Mouse (Mus musculus) CH12.LX (cell line): ENCODE measurements around the gene Dvl2. TPM values are rescaled to one million over a fixed set of nuclear protein-coding genes. Genes with fewer than 3 reads are reported as not detected.

Source experiments
- DNase-seq: peaks from one replicate; pipeline ENCODE4 v3.0.0-alpha.2; 2013; ENCODE audit errors: extremely low read depth
- H3K27ac ChIP-seq: 2 replicates; pipeline ENCODE4 v1.5.1; 2012; ENCODE audit warnings: low read depth, mild to moderate bottlenecking, control low read depth, moderate library complexity; ENCODE audit not compliant: insufficient read depth
- H3K27me3 ChIP-seq: replicated peaks from 2 replicates; pipeline ENCODE3; 2012; ENCODE audit warnings: inconsistent platforms
- H3K36me3 ChIP-seq, 2 experiments: replicated peaks in 1 of 2; 2 replicates each; pipeline versions ENCODE3 to v1.6.1; 2012; ENCODE audit warnings: inconsistent platforms in 1 of 2, low read length in 1 of 2, mild to moderate bottlenecking in 1 of 2, mixed read lengths in 1 of 2, moderate library complexity in 1 of 2; ENCODE audit not compliant: control insufficient read depth in 1 of 2, insufficient read depth in 1 of 2
- H3K4me1 ChIP-seq, 2 experiments: 2 replicates each; pipeline ENCODE4 v1.6.1; 2012; ENCODE audit warnings: inconsistent platforms in 1 of 2, moderate library complexity in 1 of 2; ENCODE audit not compliant: insufficient read depth in 2 of 2, control insufficient read depth in 1 of 2
- H3K4me2 ChIP-seq: 2 replicates; pipeline ENCODE4 v1.6.1; 2012; ENCODE audit warnings: low read depth, mild to moderate bottlenecking, control low read depth; ENCODE audit not compliant: poor library complexity, insufficient read depth, severe bottlenecking
- H3K4me3 ChIP-seq, 3 experiments: fragments of 150-350 bp in 1 of 3; sonication (generic) in 1 of 3; replicated peaks in 1 of 3; 2 replicates each; pipeline versions ENCODE3 to v1.5.1; 2011 to 2012; ENCODE audit warnings: low read depth in 2 of 3, low read length in 2 of 3, mild to moderate bottlenecking in 2 of 3, moderate library complexity in 2 of 3, control low read depth in 1 of 3, improper control_type of control experiment in 1 of 3, inconsistent platforms in 1 of 3, mixed read lengths in 1 of 3; ENCODE audit not compliant: poor library complexity in 1 of 3
- H3K79me2 ChIP-seq: replicated peaks from 2 replicates; pipeline ENCODE4 v1.6.1; 2012; ENCODE audit warnings: mild to moderate bottlenecking, moderate library complexity; ENCODE audit not compliant: control insufficient read depth, poor library complexity, insufficient read depth, severe bottlenecking; ENCODE audit errors: extremely low read depth
- H3K9ac ChIP-seq: 2 replicates; pipeline ENCODE4 v1.6.1; 2012; ENCODE audit warnings: low read depth, mild to moderate bottlenecking, control low read depth, moderate library complexity; ENCODE audit not compliant: insufficient read depth
- H3K9me3 ChIP-seq: replicated peaks from 2 replicates; pipeline ENCODE3; 2012; ENCODE audit warnings: low read length, inconsistent platforms, mixed read lengths
- CTCF ChIP-seq, 2 experiments: IDR thresholded peaks in 1 of 2; conservative IDR thresholded peaks in 1 of 2; 2 replicates each; pipeline ENCODE4 v1.5.1; 2011 to 2012; ENCODE audit warnings: low read depth in 2 of 2, low read length in 2 of 2, improper control_type of control experiment in 1 of 2, inconsistent platforms in 1 of 2, mild to moderate bottlenecking in 1 of 2, moderate library complexity in 1 of 2
- HCFC1 ChIP-seq: IDR thresholded peaks from 2 replicates; pipeline ENCODE4 v1.6.1; 2012; ENCODE audit warnings: low read depth, mild to moderate bottlenecking, inconsistent platforms, low read length, improper control_type of control experiment
- IRF4 ChIP-seq: IDR thresholded peaks from 2 replicates; pipeline ENCODE4 v1.6.1; 2014; ENCODE audit warnings: low read depth, mild to moderate bottlenecking, inconsistent platforms, low read length, improper control_type of control experiment
- JUND ChIP-seq: conservative IDR thresholded peaks from 2 replicates; pipeline ENCODE4 v1.6.1; 2011; ENCODE audit warnings: low read depth, low read length, improper control_type of control experiment
- MAFK ChIP-seq: IDR thresholded peaks from 2 replicates; pipeline ENCODE4 v1.6.1; 2011; ENCODE audit warnings: low read length, improper control_type of control experiment; ENCODE audit not compliant: insufficient replicate concordance
- MAX ChIP-seq: IDR thresholded peaks from 2 replicates; pipeline ENCODE4 v1.6.1; 2011; ENCODE audit warnings: low read length, improper control_type of control experiment
- MEF2A ChIP-seq: IDR thresholded peaks from 2 replicates; pipeline ENCODE4 v1.6.1; 2014; ENCODE audit warnings: low read depth, mild to moderate bottlenecking, inconsistent platforms, low read length, improper control_type of control experiment, borderline replicate concordance
- MXI1 ChIP-seq: IDR thresholded peaks from 2 replicates; pipeline ENCODE4 v1.6.1; 2011; ENCODE audit warnings: mild to moderate bottlenecking, low read depth, low read length, improper control_type of control experiment
- MYC ChIP-seq: IDR thresholded peaks from 2 replicates; pipeline ENCODE4 v1.6.1; 2011; ENCODE audit warnings: low read depth, mild to moderate bottlenecking, improper control_type of control experiment, low read length
- POLR2AphosphoS2 ChIP-seq: IDR thresholded peaks from 2 replicates; pipeline ENCODE4 v1.6.1; 2011; ENCODE audit warnings: low read depth, low read length, improper control_type of control experiment
- RAD21 ChIP-seq: IDR thresholded peaks from 2 replicates; pipeline ENCODE4 v1.6.1; 2011; ENCODE audit warnings: low read depth, mild to moderate bottlenecking, low read length, improper control_type of control experiment, moderate library complexity
- SMC3 ChIP-seq: IDR thresholded peaks from 2 replicates; pipeline ENCODE4 v1.6.1; 2011; ENCODE audit warnings: low read depth, low read length, improper control_type of control experiment
- TCF12 ChIP-seq: IDR thresholded peaks from 2 replicates; pipeline ENCODE4 v1.6.1; 2014; ENCODE audit warnings: low read depth, mild to moderate bottlenecking, inconsistent platforms, low read length, improper control_type of control experiment
- UBTF ChIP-seq: IDR thresholded peaks from 2 replicates; pipeline ENCODE4 v1.6.1; 2012; ENCODE audit warnings: low read depth, mild to moderate bottlenecking, inconsistent platforms, low read length, improper control_type of control experiment, moderate library complexity
- USF1 ChIP-seq: IDR thresholded peaks from 2 replicates; pipeline ENCODE4 v1.6.1; 2014; ENCODE audit warnings: low read depth, mild to moderate bottlenecking, inconsistent platforms, low read length, improper control_type of control experiment
- USF2 ChIP-seq: conservative IDR thresholded peaks from 2 replicates; pipeline ENCODE4 v1.6.1; 2011; ENCODE audit warnings: low read depth, low read length, improper control_type of control experiment
- ZC3H11A ChIP-seq: IDR thresholded peaks from 2 replicates; pipeline ENCODE4 v1.6.1; 2012; ENCODE audit warnings: low read depth, mild to moderate bottlenecking, inconsistent platforms, low read length, improper control_type of control experiment
- ZKSCAN1 ChIP-seq: IDR thresholded peaks from 2 replicates; pipeline ENCODE4 v1.6.1; 2012; ENCODE audit warnings: low read depth, inconsistent platforms, low read length, improper control_type of control experiment, borderline replicate concordance
- ZMIZ1 ChIP-seq: IDR thresholded peaks from 2 replicates; pipeline ENCODE4 v1.6.1; 2012; ENCODE audit warnings: low read depth, mild to moderate bottlenecking, inconsistent platforms, low read length, improper control_type of control experiment
- dilution Hi-C: fragments of 300-500 bp; cut with MboI; formaldehyde crosslinking; loops from 2 replicates; pipeline ENCODE4 v1.14.3; 2020; ENCODE audit warnings: low sequenced_read_pairs; ENCODE audit not compliant: extremely low pct_unique_long_range_greater_than_20kb, extremely low pct_ligation_motif_present
- in situ Hi-C: fragments of 300-500 bp; cut with MboI; formaldehyde crosslinking; loops from 3 replicates; pipeline ENCODE4 v1.14.3; 2019; ENCODE audit warnings: low sequenced_read_pairs, low pct_ligation_motif_present, low pct_unique_long_range_greater_than_20kb, mixed read lengths
- polyA plus RNA-seq: library from polyadenylated mRNA; unstranded; fragments of >175 nt; gene quantifications from 2 replicates; pipeline ENCODE4 v1.2.1, GENCODE M21; 2012; ENCODE audit warnings: low read depth; ENCODE audit not compliant: insufficient read length
- total RNA-seq, 2 experiments: library from RNA; depleted of rRNA; stranded (reverse); fragments of 300-350 nt in 1 of 2; fragments of >200 nt in 1 of 2; gene quantifications; 2 replicates each; pipeline ENCODE4 v1.2.3; 2012 to 2014

The Dvl2 gene
- total and polyA plus RNA-seq, 3 experiments = 15.1 to 30.6 (median 27.1) TPM

DNA sequence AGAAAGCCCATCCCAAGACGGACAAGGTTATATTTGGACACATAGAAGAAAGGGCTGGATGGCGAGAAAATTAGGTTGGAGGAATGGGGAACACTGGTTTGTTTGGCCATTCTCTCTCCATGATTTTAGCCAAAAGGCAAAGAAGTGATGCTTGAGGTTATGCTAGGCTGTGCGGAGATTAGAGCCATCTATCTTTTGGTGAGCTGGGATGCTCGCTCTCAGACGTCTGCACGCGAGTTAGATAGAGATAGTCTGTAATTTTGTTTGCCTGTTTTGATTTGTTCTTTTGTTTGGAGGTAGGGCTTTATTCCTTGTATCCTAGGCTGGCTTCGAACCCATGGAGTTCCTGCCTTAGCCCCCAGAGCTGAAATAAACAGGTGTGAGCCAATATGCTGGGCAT, 764 bp downstream of the Dvl2 start:
- H3K4me3 ChIP-seq = peak overlapping the region; percentile 62 to 96 (median 86)
- TF ChIP-seq ZMIZ1 (no peak), USF1 (no peak), UBTF (no peak), ZC3H11A (no peak), IRF4 (no peak), TCF12 (no peak), RAD21 (no peak), MXI1 (no peak), JUND (no peak), MEF2A (no peak), HCFC1 (no peak), MAFK (no peak), SMC3 (no peak), POLR2AphosphoS2 (no peak), MAX (no peak), MYC (no peak), USF2 (no peak), ZKSCAN1 (no peak)
- TF ChIP-seq, all 38 proteins: peak for 0
- Histone ChIP-seq H3K36me3 (peaks cover 39 to 71% of the 10 kb centered on the region in 2 experiments), H3K9ac (peak overlapping the region; percentile 57), H3K4me2 (peak overlapping the region; percentile 72), H3K4me1 (peaks cover 12 to 63% of the 10 kb centered on the region in 2 experiments), H3K9me3 (no peaks in the 10 kb centered on the region), H3K79me2 (peaks cover 46% of the 10 kb centered on the region), H3K27me3 (no peaks in the 10 kb centered on the region), H3K27ac (peak overlapping the region; percentile 84)
- no peak for DNase-seq
- in situ Hi-C loops (loop anchor here (25.0 kb wide), 1 partner anchor 914 kb away; the partner anchor contains the start of genes Per1 and Vamp2), dilution Hi-C loops (no loop called here)

DNA sequence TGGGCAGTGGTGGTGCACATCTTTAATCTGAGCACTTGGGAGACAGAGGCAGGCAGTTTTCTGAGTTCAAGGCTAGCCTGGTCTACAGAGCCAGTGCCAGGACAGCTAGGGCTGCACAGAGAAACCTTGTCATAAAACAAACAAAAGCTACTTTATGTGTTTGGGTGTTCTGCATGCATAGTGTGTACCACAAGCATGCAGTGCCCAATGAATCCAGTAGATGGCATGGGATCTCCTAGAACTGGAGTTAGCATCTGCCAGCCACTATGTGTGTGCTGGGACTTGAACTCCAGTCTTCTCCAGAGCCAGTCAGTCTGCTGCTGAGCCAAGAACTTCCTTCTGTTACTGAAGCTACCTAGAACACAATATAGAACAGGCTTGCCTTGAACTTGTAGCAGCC, 1.5 kb downstream of the Dvl2 start:
- Histone ChIP-seq H3K4me1 (peaks cover 12 to 63% of the 10 kb centered on the region in 2 experiments), H3K4me2 (0 out of 2 replicates have a peak overlapping the region, but pooled peaks have one; percentile 72), H3K27me3 (no peaks in the 10 kb centered on the region), H3K27ac (no peak overlapping the region), H3K4me3 (no peak overlapping the region), H3K79me2 (peaks cover 39% of the 10 kb centered on the region), H3K9ac (no peak overlapping the region), H3K36me3 (peaks cover 46 to 78% of the 10 kb centered on the region in 2 experiments), H3K9me3 (no peaks in the 10 kb centered on the region)
- in situ Hi-C loops = loop anchor here (25.0 kb wide), 1 partner anchor 915 kb away; the partner anchor contains the start of genes Per1 and Vamp2
- dilution Hi-C loops = no loop called here
- peak; percentile 63 for TF ChIP-seq RAD21
- TF ChIP-seq TCF12 = no peak
- TF ChIP-seq CTCF (conservative IDR thresholded peaks at IDR 0.05 in 1 of 2, IDR thresholded peaks at IDR 0.05 in 1 of 2; ENCODE audit: low read depth in 2 of 2, low read length in 2 of 2) = peak; percentile 73 to 75
- peak; percentile 33 for TF ChIP-seq SMC3
- DNase-seq = peak; percentile 84
